Mouse (Mus musculus) monocyte, adult 59 days (primary cell): ENCODE data around the gene Zfp454. TPM values are rescaled to one million over a fixed set of nuclear protein-coding genes. Genes with fewer than 3 reads are reported as not detected.

ENCODE experiments used
- total RNA-seq, 2 experiments: library from RNA; stranded (reverse); gene quantifications; one replicate each; pipeline ENCODE4 v1.2.4; 2023

Gene Zfp454
- total RNA-seq: not detected

GRCm38 (mm10) chr11:50887390-50888128 is at the start of gene Zfp454:
TSS of gene Zfp454 (minus strand) at chr11:50887651.

GRCm38 (mm10) chr11:50931451-50931866 is 44.0 kb upstream of the Zfp454 start, which contains the start of gene Zfp354b:
TSS of gene Zfp354b (minus strand) at chr11:50931633.

GRCm38 (mm10) chr11:50915671-50916320 is 28.3 kb upstream of the Zfp454 start, which contains the start of gene Zfp2:
TSS of gene Zfp2 (minus strand) at chr11:50916165.

GRCm38 (mm10) chr11:50850177-50850735 is 37.2 kb downstream of the Zfp454 start, which contains the start of gene Grm6:
TSS of gene Grm6 (plus strand) at chr11:50850685.

GRCm38 (mm10) chr11:50841023-50841735 is 46.3 kb downstream of the Zfp454 start, which contains the start of gene Zfp879:
TSS of gene Zfp879 (minus strand) at chr11:50841552.

GRCm38 (mm10) chr11:50827010-50827953 is 60.2 kb downstream of the Zfp454 start, which contains the start of gene Zfp354c:
TSS of gene Zfp354c (minus strand) at chr11:50827724.

Other genes with a start within 250 kb of the Zfp454 start
- under 1 TPM; 0.50 to 0.88 TPM for gene Zfp354c, start 59.9 kb downstream of the Zfp454 start, total RNA-seq
- not detected for gene Zfp879, start 46.1 kb downstream of the Zfp454 start, total RNA-seq
- not detected for gene Grm6, start 37.0 kb downstream of the Zfp454 start, total RNA-seq
- under 1 TPM; 0.50 to 0.52 TPM for gene Zfp2, start 28.5 kb upstream of the Zfp454 start, total RNA-seq
- gene Zfp354b, start 44.0 kb upstream of the Zfp454 start, total RNA-seq: not detected
- gene 4933414I15Rik, start 56.1 kb upstream of the Zfp454 start, total RNA-seq: not detected
- not detected for gene Prop1, start 66.1 kb upstream of the Zfp454 start, total RNA-seq
- not detected for gene Olfr1378, start 78.9 kb upstream of the Zfp454 start, total RNA-seq
- gene Olfr1377, start 94.3 kb upstream of the Zfp454 start, total RNA-seq: not detected
- gene Olfr51, start 115.9 kb upstream of the Zfp454 start, total RNA-seq: not detected
- not detected for gene Olfr54, start 126.6 kb upstream of the Zfp454 start, total RNA-seq
- not detected for gene Olfr1375, start 160.5 kb upstream of the Zfp454 start, total RNA-seq
- not detected for gene Zfp354a, start 171.6 kb upstream of the Zfp454 start, total RNA-seq